Mouse (Mus musculus) heart, postnatal 4 days (tissue): ENCODE measurements around the gene Prex1. TPM values are rescaled to one million over a fixed set of nuclear protein-coding genes. Genes with fewer than 3 reads are reported as not detected.

Experiments
- DNase-seq: peaks from one replicate; pipeline ENCODE4 v3.0.0; 2021
- total RNA-seq, 2 experiments: library from RNA; stranded (reverse); gene quantifications; 2 replicates each; pipeline ENCODE4 v1.2.3; 2021

Prex1 gene
- total RNA-seq, 2 experiments from 2014 or later = 13.8 to 14.8 TPM

- DNase-seq = no peak
Observed at GRCm38 (mm10) chr2:166601420-166601819, 112.2 kb downstream of the Prex1 start.

DNA sequence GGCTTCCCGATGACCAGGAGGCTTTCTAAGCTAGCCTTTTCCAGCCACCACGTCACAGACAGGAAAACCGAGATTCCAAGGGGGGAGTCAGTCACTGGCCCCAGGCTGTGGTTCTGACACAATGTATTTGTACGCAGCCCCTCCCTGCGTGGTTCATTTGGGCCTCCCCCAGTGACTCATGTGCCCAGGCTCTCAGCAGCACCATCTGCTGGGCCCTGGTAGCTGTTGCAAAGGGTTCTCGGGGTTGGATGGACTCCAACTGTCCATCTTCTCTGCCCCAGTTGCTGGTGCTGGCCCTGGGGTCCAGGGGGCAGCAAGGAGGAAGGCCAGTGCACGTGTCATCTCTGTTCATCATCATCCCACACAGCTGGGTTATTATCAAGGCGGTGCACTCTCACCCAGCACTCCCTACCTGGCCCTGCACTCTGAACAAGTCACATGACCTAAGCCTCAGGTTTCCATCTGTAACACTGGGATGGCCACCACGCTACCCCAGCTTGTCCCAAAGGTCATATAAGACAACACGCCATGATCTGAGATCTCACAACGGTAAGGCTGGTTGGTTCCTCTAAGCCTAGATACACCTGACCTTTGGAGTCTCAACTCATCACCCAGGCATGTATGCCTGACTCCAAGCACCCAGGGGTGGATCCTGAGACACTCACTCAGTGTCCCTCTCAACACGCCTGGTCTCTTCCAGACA, 115.0 kb downstream of the Prex1 start:
- DNase-seq = no peak

DNA sequence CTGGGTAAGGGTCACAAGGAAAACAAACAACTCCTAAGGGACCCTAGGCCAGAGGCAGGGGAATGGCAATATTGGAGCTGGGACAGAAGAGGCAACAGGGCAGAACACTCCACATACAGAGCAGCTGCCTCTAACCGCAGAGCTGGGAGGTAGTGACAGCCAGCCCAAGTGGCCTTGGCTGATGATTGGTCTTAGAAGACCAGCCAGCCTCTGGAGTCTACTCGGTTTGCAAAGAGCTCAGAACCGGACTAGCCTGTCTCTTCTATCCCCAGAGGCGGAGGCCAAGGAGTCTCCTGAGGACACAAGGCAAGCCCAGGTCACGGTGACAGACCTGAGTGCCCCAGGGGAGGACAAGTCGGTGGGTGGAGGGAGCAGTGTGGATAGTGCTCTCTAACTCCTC, 115.9 kb downstream of the Prex1 start:
- no peak for DNase-seq

- DNase-seq = peak; percentile 85
Observed at GRCm38 (mm10) chr2:166592034-166592912, 121.4 kb downstream of the Prex1 start.

DNA sequence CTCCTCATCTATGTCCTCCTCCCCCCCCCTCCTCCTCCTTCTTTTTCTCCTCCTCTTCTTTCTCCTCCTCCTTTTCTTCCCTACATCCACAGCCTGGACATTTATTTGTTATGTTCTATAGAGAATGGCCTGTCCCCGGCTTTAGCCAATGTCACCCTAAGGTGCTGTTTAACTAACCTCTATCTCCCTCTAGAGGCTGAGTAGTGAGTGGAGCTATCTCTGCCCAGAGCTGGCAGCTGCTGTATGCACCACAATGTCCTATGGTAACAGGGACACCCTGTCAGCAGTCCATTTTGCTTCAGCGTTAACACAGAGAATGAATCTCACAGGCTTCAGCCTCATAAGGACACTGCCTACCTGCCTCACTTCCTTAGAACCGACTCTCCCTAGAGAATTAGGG, 129.1 kb downstream of the Prex1 start:
- no peak for DNase-seq

DNA sequence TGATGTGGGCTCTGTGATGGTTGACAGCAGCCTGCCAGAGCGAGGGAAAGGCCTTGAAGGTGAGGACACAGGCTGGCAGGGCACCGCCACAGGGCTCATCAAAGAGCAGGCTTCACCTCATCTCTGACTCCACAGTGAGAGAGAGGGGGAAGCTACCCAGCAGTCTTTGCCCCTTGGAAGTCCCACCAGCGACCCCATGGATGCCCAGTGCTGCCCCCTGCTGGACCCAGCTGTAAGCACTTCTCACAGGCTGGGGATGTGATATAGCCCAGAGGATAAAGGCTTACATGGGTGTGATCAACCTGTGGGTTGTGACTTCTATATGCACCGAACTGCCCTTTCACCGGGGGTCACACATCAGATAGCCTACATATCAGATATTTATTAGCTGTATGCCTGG, 130.3 kb downstream of the Prex1 start:
- DNase-seq = no peak

GRCm38 (mm10) chr2:166581881-166582583, 131.6 kb downstream of the Prex1 start:
- DNase-seq = no peak

GRCm38 (mm10) chr2:166579793-166580192, 133.8 kb downstream of the Prex1 start:
- no peak for DNase-seq

GRCm38 (mm10) chr2:166579361-166579760, 134.3 kb downstream of the Prex1 start:
- no peak for DNase-seq

GRCm38 (mm10) chr2:166575419-166575818, 138.2 kb downstream of the Prex1 start:
- DNase-seq = no peak

GRCm38 (mm10) chr2:166574934-166575333, 138.7 kb downstream of the Prex1 start:
- peak; percentile 80 for DNase-seq

DNA sequence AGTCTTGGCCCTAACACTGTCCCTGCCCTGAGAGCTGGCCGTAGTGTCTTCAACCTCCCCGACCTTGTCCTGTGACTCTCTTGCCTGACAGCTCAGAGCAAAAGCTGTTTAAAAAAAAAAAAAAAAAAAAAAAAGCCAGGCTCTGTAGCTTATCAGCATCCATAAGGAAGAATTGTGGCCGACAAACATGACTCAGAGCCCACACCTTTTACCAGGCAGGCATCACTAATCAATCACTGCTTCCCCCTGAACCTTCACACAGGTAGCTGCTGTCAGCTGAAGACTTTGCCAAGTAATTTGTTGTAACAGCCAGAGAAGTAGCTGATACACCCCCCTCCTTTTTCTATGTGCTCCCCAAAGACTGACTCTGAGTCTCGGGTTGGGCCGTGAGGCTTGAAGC, 140.0 kb downstream of the Prex1 start:
- DNase-seq = no peak

DNA sequence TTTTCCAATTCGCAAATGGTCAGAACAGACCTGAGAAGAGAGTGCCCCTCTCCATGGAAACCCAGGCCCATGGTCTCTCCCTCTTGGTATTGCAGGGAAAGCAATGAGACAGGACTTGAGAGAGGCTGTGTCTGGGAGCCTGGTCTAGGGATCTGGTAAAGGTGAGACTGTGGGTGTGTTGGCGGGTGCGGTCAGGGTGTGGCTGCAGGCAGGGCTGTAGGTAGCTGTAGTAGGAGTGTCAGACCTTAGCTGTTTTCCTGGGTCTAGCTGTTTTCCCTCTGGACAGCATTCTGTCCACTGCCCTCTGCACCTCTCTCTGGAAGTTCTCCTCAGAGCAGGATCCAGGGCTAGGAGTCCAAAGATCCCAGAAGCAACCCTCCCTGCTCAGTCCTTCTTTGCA, 141.3 kb downstream of the Prex1 start:
- DNase-seq = no peak

DNA sequence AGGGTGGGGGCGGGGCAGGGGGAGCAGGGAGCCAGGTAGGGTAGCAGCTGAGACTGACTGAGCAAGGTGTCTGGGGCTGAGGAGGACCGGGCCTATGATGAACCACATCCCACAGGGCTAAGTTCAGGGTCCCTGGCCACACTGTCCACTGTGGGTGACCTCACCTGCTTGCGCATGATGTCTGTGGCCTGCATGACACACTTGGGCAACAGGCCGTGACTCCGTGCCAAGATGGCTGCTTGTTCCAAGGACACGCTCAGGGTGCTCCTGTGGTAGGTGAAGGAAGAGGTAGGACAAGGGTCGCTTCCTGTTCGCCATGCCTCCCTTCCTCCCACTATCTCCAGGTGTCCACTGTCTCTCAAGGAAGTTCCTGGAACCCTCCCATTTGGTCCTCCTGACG, 144.4 kb downstream of the Prex1 start:
- DNase-seq = no peak

DNA sequence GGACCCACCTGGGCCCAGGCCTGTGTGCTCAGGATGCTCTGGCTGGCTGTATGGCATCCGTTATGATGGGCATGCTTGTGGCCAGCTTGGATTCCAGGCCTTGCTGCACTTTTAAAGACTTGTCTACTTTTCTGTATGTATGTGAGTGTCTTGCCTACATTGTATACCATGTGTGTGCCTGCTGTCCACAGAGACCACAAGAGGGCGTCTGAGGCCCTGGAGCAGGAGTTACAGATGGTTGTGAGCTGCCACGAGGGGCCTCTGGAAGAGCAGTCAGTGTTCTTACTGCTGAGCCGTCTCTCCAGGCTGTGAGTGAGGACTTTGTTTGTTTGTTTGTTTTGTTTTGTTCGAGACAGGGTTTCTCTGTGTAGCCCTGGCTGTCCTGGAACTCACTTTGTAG, 148.1 kb downstream of the Prex1 start:
- DNase-seq = no peak

DNA sequence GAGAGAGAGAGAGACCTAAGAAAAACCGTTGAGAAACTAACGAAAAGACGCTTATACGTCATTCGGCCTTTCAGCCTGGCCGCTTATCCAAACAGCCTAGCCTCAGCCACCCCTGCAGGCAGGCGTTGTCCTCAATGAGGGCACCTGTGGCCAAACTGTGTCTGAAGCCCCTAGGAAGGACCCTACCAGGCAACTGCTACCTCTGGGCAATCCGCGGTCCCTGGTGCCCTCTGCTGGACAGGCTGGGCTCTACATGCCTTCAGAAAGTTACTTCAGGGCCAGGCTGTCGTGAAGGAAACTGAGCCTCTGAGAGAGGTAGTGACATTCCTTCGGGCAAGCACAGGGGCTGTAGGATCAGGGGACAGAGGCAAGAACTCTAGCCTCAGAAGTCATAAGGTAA, 149.2 kb downstream of the Prex1 start:
- DNase-seq = peak; percentile 79

DNA sequence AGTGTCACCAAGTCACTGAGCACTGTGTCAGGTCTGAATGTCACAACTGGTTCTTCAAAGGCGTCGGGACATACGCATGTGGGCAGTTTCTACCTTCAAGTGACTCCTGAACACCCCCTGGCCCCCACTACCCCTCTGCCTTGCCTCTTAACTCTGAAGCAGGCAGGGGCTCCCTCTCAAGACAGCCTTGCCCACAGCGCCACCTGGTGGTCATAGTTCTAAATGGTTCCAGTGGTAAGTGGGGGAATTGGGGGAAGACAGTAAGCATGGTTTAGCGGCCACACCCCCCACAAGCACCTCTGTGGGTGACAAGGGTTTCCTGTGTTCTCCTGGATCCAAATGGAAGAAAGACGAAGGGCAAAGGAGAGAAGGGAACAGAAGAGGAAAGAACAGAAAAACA, 149.7 kb downstream of the Prex1 start:
- DNase-seq = peak; percentile 95

GRCm38 (mm10) chr2:166563076-166563475, 150.6 kb downstream of the Prex1 start:
- DNase-seq = no peak

- DNase-seq = no peak
Observed at GRCm38 (mm10) chr2:166561781-166562180, 151.9 kb downstream of the Prex1 start.

DNA sequence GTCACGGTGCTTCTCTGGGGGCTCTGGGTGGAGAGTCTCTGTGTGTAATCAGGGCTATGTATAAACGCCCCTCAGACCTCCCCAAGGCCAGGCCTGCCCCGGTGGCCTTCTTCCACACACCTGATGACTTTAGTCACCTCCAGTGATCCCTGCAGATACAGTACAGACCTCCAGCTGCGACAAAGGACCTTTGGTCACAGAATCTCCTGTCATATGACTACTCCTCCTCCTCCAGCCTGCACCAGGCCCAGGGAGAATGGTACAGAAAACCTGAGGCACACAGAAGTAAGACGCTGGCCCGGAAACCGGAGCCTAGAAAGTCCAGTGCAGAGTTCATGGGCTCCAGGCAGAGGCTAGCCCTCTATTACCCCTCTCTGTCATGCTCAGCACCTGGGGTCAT, 152.8 kb downstream of the Prex1 start:
- no peak for DNase-seq

- DNase-seq = no peak
Observed at GRCm38 (mm10) chr2:166559531-166559930, 154.1 kb downstream of the Prex1 start.

GRCm38 (mm10) chr2:166555508-166555907, 158.1 kb downstream of the Prex1 start:
- peak; percentile 58 for DNase-seq

GRCm38 (mm10) chr2:166554169-166554505, 159.5 kb downstream of the Prex1 start:
- no peak for DNase-seq
